Mouse (Mus musculus) embryonic facial prominence, embryonic 15.5 days (tissue): ENCODE results near the gene Gm28845. TPM values are rescaled to one million over a fixed set of nuclear protein-coding genes. Genes with fewer than 3 reads are reported as not detected.

Experiments
- ATAC-seq: fragments of 200-750 bp; cut with Nextera tagmentation; 2 replicates; pipeline ENCODE4 v1.8.0; 2017; ENCODE audit warnings: low read depth, moderate TSS enrichment; ENCODE audit not compliant: insufficient number of reproducible peaks, low FRiP score, low TSS enrichment
- H3K27ac ChIP-seq: fragments of 300-500 bp; sonication (generic); replicated peaks from 2 replicates; pipeline ENCODE4 v1.5.1; 2015; ENCODE audit warnings: mild to moderate bottlenecking, inconsistent platforms
- H3K27me3 ChIP-seq: fragments of 300-500 bp; sonication (generic); 2 replicates; pipeline ENCODE4 v1.6.1; 2015; ENCODE audit warnings: inconsistent platforms
- H3K36me3 ChIP-seq: fragments of 300-500 bp; sonication (generic); 2 replicates; pipeline ENCODE4 v1.6.1; 2015; ENCODE audit warnings: mild to moderate bottlenecking, inconsistent platforms
- H3K4me1 ChIP-seq: fragments of 300-500 bp; sonication (generic); 2 replicates; pipeline ENCODE4 v1.6.1; 2015; ENCODE audit warnings: inconsistent platforms
- H3K4me2 ChIP-seq: fragments of 300-500 bp; sonication (generic); replicated peaks from 2 replicates; pipeline ENCODE4 v1.6.1; 2015; ENCODE audit warnings: mild to moderate bottlenecking, inconsistent platforms
- H3K4me3 ChIP-seq: fragments of 300-500 bp; sonication (generic); replicated peaks from 2 replicates; pipeline ENCODE4 v1.5.1; 2015; ENCODE audit warnings: mild to moderate bottlenecking, inconsistent platforms
- H3K9ac ChIP-seq: fragments of 300-500 bp; sonication (generic); 2 replicates; pipeline ENCODE4 v1.6.1; 2015; ENCODE audit warnings: inconsistent platforms
- H3K9me3 ChIP-seq: fragments of 300-500 bp; sonication (generic); replicated peaks from 2 replicates; pipeline ENCODE4 v1.6.1; 2016; ENCODE audit warnings: inconsistent platforms
- WGBS: fragments of 180-500 bp; shearing (Covaris S2); methylation state at CpG from one replicate; pipeline ENCODE4 v1.1.7; 2015; 5-methylcytosine and 5-hydroxymethylcytosine counted together
- polyA plus RNA-seq: library from polyadenylated mRNA; unstranded; fragments of >200 nt; fragmentation: Nextera tagmentation; extraction: Ambion mirVana; gene quantifications from 2 replicates; pipeline ENCODE4 v1.2.1, GENCODE M21; 2015

The Gm28845 gene
- polyA plus RNA-seq, 1 experiment from 2014 or later, result not detected

- Histone ChIP-seq H3K4me2 (no peak overlapping the region), H3K9ac (no peak overlapping the region), H3K36me3 (no peaks in the 10 kb centered on the region), H3K4me3 (no peak overlapping the region), H3K4me1 (no peaks in the 10 kb centered on the region), H3K9me3 (no peaks in the 10 kb centered on the region), H3K27me3 (no peaks in the 10 kb centered on the region), H3K27ac (no peak overlapping the region)
- no peak for ATAC-seq
- WGBS, result 69% methylated on average over 3 of the region's 3 CpGs
These were observed 10.9 kb upstream of the Gm28845 start for GRCm38 (mm10) chr1:65130226-65130625.

GRCm38 (mm10) chr1:65129634-65130180 is 10.3 kb upstream of the Gm28845 start:
- Histone ChIP-seq H3K27me3 (no peaks in the 10 kb centered on the region), H3K4me3 (no peak overlapping the region), H3K27ac (no peak overlapping the region), H3K9ac (no peak overlapping the region), H3K4me1 (no peaks in the 10 kb centered on the region), H3K36me3 (no peaks in the 10 kb centered on the region), H3K9me3 (no peaks in the 10 kb centered on the region), H3K4me2 (no peak overlapping the region)
- no peak for ATAC-seq
- 66% methylated on average over 3 of the region's 3 CpGs for WGBS

- Histone ChIP-seq H3K36me3 (no peaks in the 10 kb centered on the region), H3K4me1 (no peaks in the 10 kb centered on the region), H3K27me3 (no peaks in the 10 kb centered on the region), H3K4me2 (peak within 1 kb of the TSS; percentile 34; the same call in 1 of the 2 replicates), H3K4me3 (peak within 1 kb of the TSS; percentile 30), H3K27ac (no peak within 1 kb of the TSS), H3K9me3 (no peaks in the 10 kb centered on the region), H3K9ac (no peak within 1 kb of the TSS)
- no peak for ATAC-seq
- 21% methylated on average over 9 of the region's 9 CpGs for WGBS
These were observed 3.4 kb upstream of the Gm28845 start, which contains the start of gene D630023F18Rik for GRCm38 (mm10) chr1:65122574-65123372. Gene D630023F18Rik (minus strand): TSS chr1:65123214.

DNA sequence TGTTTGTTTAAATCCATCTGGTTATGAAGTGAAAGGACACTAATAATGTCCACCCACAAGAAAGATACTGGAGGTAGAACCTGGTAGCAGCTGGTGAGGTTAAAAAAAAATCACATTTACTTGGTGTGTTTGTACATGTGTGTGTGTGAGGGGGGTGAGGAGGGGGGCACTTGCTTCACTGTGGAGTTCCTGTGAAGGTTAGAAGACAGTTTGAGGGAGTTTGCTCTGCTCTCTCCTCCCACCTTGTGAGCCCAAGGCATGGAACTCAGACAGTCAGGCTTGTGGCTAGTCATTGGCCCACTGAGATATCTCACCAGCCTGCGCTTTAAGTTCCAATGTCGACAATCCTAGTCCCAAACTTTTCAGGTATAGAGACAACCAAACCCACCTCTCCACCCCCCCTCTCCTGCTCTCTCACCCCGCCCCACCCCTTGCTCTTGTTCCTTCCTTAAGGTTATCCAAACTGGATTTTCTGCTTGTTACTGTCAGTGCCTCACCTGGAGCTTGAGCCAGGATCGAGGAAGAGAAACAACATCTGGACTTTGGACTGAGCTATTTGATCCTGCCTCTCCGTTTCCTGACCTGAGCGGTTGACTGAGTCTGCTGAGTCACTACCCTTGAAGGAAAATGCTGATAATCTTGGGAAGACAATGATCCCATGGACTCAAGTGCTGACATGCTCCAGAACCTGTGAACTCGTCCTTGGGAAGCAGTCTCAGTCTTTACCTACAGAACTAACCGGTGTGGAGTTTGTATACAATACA is 1.0 kb downstream of the Gm28845 start:
- 51% methylated on average over 8 of the region's 8 CpGs for WGBS
- no peak overlapping the region for H3K27ac ChIP-seq
- H3K4me3 ChIP-seq, result no peak overlapping the region
- no peaks in the 10 kb centered on the region for H3K9me3 ChIP-seq
- no peak overlapping the region for H3K4me2 ChIP-seq
- H3K27me3 ChIP-seq, result no peaks in the 10 kb centered on the region
- H3K9ac ChIP-seq, result no peak overlapping the region
- no peaks in the 10 kb centered on the region for H3K36me3 ChIP-seq
- ATAC-seq, result no peak
- no peaks in the 10 kb centered on the region for H3K4me1 ChIP-seq

DNA sequence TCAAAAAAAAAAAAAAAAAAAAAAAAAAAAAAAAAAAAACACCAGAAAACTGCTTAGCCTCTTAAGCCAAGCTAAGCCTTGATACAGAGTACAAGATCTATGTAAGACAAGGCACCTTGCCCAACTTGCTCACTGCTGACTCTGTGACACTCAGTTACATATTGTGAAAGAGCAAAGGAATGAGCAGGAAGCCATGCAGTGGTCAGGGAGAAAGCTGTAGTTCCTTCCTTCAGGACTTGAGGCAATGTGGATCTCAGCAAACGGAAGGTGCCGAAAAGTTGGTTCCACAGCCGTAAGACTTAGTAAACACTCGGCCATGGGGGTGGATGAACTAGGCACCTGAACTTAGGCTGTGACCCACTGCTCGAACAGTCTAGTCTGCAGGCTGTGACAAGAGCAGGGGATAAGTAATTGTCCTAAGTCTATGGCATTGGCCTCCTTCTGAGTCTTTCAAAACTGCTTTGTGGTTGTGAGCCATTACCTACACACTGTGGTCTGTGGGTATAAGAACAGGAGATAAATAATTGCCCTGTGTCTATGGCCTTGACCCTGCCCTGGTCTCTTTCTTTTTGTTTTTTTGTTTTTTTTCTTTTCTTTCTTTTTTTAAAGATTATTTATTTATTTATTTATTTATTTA is 5.7 kb downstream of the Gm28845 start:
- Histone ChIP-seq H3K9ac (no peak overlapping the region), H3K4me2 (no peak overlapping the region), H3K4me1 (no peaks in the 10 kb centered on the region), H3K36me3 (no peaks in the 10 kb centered on the region), H3K4me3 (no peak overlapping the region), H3K9me3 (no peaks in the 10 kb centered on the region), H3K27me3 (no peaks in the 10 kb centered on the region), H3K27ac (no peak overlapping the region)
- WGBS, result 85% methylated on average over 5 of the region's 5 CpGs
- no peak for ATAC-seq

- no peaks in the 10 kb centered on the region for H3K4me1 ChIP-seq
- H3K9ac ChIP-seq, result no peak overlapping the region
- H3K9me3 ChIP-seq, result no peaks in the 10 kb centered on the region
- H3K36me3 ChIP-seq, result no peaks in the 10 kb centered on the region
- no peaks in the 10 kb centered on the region for H3K27me3 ChIP-seq
- no peak for ATAC-seq
- peak overlapping the region; percentile 29 for H3K4me2 ChIP-seq
- WGBS, result 48% methylated on average over 14 of the region's 14 CpGs
- H3K27ac ChIP-seq, result 0 out of 2 replicates have a peak overlapping the region, but pooled peaks have one; percentile 9
- H3K4me3 ChIP-seq, result 0 out of 2 replicates have a peak overlapping the region, but pooled peaks have one; percentile 7
These were observed 6.6 kb downstream of the Gm28845 start for GRCm38 (mm10) chr1:65112807-65113196.

DNA sequence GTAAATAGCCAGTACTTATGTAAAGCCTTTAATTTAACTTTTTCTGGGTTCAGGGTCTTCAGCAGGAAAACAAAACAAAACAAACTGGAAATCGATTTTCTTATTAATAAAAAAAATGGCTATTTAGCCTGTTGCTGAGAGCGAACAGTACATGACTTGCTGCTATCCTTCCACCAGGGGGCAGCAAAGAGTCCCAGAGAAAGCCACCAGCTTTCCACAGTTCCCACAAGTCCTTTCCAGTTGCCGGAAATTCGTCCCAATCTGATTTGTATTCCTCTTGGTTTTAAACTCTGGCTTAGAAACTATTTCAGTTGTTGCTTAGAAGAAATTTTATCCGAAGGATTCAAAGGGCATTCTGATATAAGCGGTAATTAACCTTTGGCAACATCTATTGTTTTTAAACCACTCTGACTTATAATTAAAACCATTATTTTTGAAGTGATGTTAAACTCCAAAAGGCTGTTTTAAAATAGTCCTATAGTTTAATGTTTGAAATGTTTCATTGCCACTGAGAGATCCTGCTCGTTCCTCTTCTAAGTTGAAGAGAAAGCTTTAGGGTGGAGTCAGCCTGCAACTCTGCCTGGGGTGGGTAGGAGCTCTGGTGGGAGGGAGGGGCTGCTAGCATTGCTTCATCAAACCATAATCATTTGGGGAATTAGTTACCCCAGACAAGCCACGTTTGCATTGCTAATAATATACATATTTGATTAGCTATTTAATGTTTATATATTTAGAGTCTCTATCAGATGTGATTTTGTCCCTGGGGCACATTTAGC is 7.1 kb downstream of the Gm28845 start:
- H3K4me3 ChIP-seq, result peak overlapping the region; percentile 20
- no peaks in the 10 kb centered on the region for H3K9me3 ChIP-seq
- WGBS, result 6% methylated on average over 8 of the region's 8 CpGs
- H3K9ac ChIP-seq, result no peak overlapping the region
- H3K27ac ChIP-seq, result 0 out of 2 replicates have a peak overlapping the region, but pooled peaks have one; percentile 9
- H3K27me3 ChIP-seq, result no peaks in the 10 kb centered on the region
- no peaks in the 10 kb centered on the region for H3K36me3 ChIP-seq
- no peaks in the 10 kb centered on the region for H3K4me1 ChIP-seq
- ATAC-seq, result no peak
- H3K4me2 ChIP-seq, result peak overlapping the region; percentile 29

DNA sequence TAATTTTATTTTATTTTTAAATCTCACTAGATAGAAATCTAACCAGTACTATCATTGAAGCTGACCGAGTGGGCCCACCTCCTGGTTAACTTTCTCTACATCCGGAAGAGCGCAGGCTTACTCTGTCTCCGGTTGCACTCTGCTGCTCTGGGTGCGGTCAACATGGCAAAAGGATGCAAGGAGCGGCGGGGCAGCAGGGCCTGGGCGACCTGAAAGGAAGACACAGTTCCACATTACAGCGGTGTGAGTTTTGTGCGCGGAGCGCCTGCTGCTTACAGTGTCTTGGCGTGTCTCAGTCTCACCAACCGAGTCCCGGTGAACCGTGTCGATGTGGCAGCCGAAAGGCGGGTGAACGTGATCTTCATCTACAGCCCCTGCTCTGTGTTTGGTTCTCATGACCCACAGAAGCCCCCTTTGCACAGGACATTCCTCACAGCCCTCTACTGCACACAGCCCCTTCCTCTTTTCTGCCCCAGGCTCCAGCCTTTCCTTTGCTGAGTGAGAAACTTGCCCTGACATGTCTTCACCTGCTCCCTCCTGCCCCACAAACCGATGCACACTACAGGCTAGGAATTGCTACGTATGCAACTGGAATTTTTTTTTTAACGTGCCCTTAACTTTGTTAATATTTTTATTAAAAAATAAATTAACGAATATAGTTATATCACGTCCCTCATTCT is 9.5 kb downstream of the Gm28845 start:
- H3K9ac ChIP-seq, result no peak overlapping the region
- no peak overlapping the region for H3K4me2 ChIP-seq
- H3K36me3 ChIP-seq, result no peaks in the 10 kb centered on the region
- no peak overlapping the region for H3K4me3 ChIP-seq
- ATAC-seq, result no peak
- no peak overlapping the region for H3K27ac ChIP-seq
- no peaks in the 10 kb centered on the region for H3K4me1 ChIP-seq
- H3K27me3 ChIP-seq, result no peaks in the 10 kb centered on the region
- WGBS, result 67% methylated on average over 25 of the region's 25 CpGs
- no peaks in the 10 kb centered on the region for H3K9me3 ChIP-seq

DNA sequence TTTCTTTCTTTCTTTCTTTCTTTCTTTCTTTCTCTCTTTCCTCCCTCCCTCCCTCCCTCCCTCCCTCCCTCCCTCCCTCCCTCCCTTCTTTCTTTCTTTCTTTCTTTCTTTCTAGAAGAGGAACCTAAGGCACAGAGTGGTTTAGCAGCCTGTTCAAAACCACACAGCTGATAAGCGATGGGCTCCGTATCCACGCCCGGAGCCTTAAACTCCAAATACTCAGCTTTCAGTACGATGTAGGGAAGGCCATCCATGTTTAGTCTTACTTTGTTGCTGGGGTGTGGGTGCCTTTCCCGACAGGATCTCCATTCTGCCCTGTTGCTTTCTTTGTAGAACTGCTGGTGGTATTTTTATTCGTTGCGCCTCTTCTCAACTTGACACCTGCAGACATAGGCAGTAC is 10.2 kb downstream of the Gm28845 start:
- Histone ChIP-seq H3K9ac (no peak overlapping the region), H3K9me3 (no peaks in the 10 kb centered on the region), H3K27ac (no peak overlapping the region), H3K36me3 (no peaks in the 10 kb centered on the region), H3K27me3 (no peaks in the 10 kb centered on the region), H3K4me3 (no peak overlapping the region), H3K4me1 (no peaks in the 10 kb centered on the region), H3K4me2 (no peak overlapping the region)
- no peak for ATAC-seq
- 89% methylated on average over 8 of the region's 8 CpGs for WGBS

DNA sequence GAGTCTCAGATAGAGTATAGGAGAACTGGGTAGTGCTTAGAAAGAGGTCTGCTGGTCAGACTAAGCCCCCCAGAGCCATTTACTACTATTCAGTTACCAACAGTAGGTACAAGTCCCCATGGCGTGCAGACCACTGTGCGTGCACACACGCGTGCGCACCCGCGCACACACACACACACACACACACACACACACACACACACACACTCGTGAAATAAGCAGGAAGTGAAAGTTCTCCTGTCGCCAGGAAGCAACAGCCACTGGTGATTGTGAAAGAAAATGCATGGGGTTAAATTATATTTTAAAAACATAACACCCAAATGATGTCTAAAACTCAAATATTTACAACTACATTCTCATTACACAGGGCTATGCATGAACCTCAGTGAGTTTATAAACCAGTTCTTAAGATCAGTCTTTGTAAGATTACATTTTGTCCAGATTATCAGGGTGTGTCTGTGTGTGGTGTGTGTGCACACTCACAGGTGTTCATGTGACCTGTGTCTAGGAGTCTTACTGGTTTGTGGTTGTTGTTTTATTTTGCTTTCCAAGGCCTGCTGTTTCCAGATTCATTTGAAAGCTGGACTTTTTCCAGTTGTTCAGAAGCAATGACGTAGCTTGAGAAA is 11.6 kb downstream of the Gm28845 start:
- Histone ChIP-seq H3K4me3 (no peak overlapping the region), H3K9ac (no peak overlapping the region), H3K27me3 (no peaks in the 10 kb centered on the region), H3K4me2 (no peak overlapping the region), H3K27ac (no peak overlapping the region), H3K4me1 (no peaks in the 10 kb centered on the region), H3K9me3 (no peaks in the 10 kb centered on the region), H3K36me3 (no peaks in the 10 kb centered on the region)
- ATAC-seq, result no peak
- 86% methylated on average over 10 of the region's 10 CpGs for WGBS
